Mouse (Mus musculus) megakaryocyte, embryonic 14.5 days (primary cell): ENCODE measurements at regions not wholly inside any gene's neighbourhood (a gene's known extent, or its start where the extent isn't known, plus 50 kb on each side); places are given as distances from the start of the nearest gene placed in this dataset.

ENCODE experiments used
- H3K27me3 ChIP-seq: replicated peaks from 2 replicates; pipeline ENCODE3; 2012; ENCODE audit warnings: inconsistent platforms
- H3K36me3 ChIP-seq: replicated peaks from 2 replicates; pipeline ENCODE3; 2012; ENCODE audit warnings: low read length, inconsistent platforms, mixed read lengths
- H3K4me1 ChIP-seq: 2 replicates; pipeline ENCODE4 v1.6.1; 2012; ENCODE audit warnings: inconsistent platforms
- H3K4me3 ChIP-seq: replicated peaks from 2 replicates; pipeline ENCODE3; 2012; ENCODE audit warnings: moderate library complexity, mild to moderate bottlenecking, inconsistent platforms
- H3K9me3 ChIP-seq: 2 replicates; pipeline ENCODE4 v1.6.1; 2012; ENCODE audit warnings: inconsistent platforms
- FLI1 ChIP-seq: IDR thresholded peaks from 2 replicates; pipeline ENCODE4 v1.6.1; 2012; ENCODE audit warnings: low read length, inconsistent platforms, mixed read lengths
- GATA1 ChIP-seq: IDR thresholded peaks from 3 replicates; pipeline ENCODE4 v1.6.1; 2012; ENCODE audit warnings: mixed read lengths, low read length, inconsistent platforms, borderline replicate concordance

- Histone ChIP-seq H3K9me3 (no peaks in the 10 kb centered on the region), H3K27me3 (no peaks in the 10 kb centered on the region), H3K4me3 (no peak overlapping the region), H3K36me3 (no peaks in the 10 kb centered on the region), H3K4me1 (no peaks in the 10 kb centered on the region)
- TF ChIP-seq FLI1 (no peak), GATA1 (no peak)
These were observed 208.1 kb downstream of the Gm26897 start for GRCm38 (mm10) chr5:111941831-111942230.

GRCm38 (mm10) chr5:111942792-111943191, 209.1 kb downstream of the Gm26897 start:
- Histone ChIP-seq H3K9me3 (no peaks in the 10 kb centered on the region), H3K4me1 (no peaks in the 10 kb centered on the region), H3K36me3 (no peaks in the 10 kb centered on the region), H3K4me3 (no peak overlapping the region), H3K27me3 (no peaks in the 10 kb centered on the region)
- TF ChIP-seq GATA1 (no peak), FLI1 (no peak)

DNA sequence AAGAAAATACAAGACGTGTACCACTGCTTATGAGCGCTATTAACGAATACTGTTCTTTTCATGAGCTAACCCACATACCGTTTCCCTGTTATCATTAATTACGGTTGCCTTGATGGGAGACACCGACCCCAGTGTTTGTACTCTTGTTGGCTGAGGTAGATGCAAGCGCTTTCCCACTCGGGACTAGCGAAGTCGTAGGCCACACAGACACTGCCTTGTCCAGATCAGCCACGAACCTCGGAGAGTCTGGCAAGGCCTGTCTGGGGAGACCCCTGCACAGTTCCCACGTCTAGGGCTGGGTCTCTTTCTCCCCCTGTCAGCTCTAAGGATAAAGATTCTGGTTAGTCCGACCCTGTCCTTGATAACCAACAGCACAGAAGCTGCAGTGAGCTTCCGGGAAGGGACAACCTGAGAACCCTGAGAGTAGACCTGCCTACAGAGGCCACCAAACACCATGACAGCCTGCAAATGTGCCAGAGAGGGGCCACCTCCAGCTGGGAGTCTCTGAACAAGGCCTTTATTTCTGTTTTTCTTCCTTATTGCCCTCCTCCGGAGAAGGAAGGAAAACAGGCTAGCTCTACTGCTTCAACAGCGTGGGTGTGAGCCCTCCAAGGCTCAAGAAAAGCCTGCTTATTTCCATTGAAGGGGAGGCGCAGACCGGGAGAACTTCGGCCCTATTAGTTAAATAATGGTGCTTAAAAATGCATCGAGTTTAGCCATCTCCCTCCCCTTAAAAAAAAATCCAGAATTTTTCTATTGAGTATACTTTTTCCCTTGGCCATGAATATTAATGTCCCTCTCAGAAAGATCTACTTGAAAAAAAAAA, 209.8 kb downstream of the Gm26897 start:
- no peak for TF ChIP-seq GATA1
- no peak for TF ChIP-seq FLI1
- Histone ChIP-seq H3K36me3 (no peaks in the 10 kb centered on the region), H3K27me3 (no peaks in the 10 kb centered on the region), H3K4me1 (no peaks in the 10 kb centered on the region), H3K4me3 (no peak overlapping the region), H3K9me3 (no peaks in the 10 kb centered on the region)

DNA sequence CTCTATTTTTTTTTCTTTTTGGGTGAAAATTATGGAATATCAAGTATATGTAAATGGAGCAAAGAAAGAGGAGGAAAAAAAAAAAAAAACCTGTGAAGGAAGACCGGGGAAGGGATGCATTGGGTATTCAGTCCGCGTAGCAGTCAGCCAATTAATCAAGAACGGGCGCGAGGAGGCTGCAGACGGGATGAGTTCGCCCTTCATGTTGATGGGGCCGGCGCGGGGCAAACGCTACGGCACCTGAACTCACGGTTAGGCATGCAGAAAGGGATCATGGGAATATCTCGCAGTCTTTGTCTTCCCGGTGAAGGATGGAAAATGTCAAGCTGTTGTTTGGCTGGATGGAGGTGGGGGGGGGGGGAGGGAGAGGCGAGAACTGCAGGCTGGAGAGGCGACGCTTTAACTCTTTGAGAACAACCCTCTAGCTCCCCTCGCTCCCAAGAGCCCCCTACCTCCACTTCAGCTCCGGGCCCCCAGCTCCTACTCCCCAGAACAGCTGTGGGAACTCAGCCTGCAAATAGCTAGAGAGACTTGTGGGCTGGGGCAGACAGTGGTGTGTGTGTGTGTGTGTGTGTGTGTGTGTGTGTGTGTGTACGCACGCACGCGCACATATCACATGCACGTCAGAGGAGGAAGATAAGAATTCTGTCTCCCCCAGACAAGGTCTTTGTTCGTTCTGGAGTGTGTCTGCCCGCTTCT, 210.7 kb downstream of the Gm26897 start:
- H3K27me3 ChIP-seq, result no peaks in the 10 kb centered on the region
- H3K36me3 ChIP-seq, result no peaks in the 10 kb centered on the region
- H3K4me3 ChIP-seq, result no peak overlapping the region
- TF ChIP-seq FLI1 (no peak), GATA1 (no peak)
- H3K9me3 ChIP-seq, result no peaks in the 10 kb centered on the region
- H3K4me1 ChIP-seq, result no peaks in the 10 kb centered on the region

DNA sequence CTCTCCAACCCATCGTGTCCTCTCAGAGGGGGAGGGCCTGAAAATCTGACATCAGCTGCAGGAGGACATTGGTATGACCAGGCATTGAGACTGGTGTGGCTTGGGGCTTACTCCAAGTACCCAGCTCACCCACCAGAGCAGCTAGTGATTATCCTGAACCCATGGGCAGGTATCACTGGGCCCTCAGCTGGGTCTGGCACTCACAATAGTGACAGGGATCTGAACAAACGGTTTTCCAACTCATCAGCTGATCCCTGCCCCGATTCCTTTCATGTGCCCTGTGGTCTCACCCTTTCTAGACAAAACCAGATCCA, 211.2 kb downstream of the Gm26897 start:
- H3K9me3 ChIP-seq, result no peaks in the 10 kb centered on the region
- H3K4me1 ChIP-seq, result no peaks in the 10 kb centered on the region
- no peak for TF ChIP-seq GATA1

DNA sequence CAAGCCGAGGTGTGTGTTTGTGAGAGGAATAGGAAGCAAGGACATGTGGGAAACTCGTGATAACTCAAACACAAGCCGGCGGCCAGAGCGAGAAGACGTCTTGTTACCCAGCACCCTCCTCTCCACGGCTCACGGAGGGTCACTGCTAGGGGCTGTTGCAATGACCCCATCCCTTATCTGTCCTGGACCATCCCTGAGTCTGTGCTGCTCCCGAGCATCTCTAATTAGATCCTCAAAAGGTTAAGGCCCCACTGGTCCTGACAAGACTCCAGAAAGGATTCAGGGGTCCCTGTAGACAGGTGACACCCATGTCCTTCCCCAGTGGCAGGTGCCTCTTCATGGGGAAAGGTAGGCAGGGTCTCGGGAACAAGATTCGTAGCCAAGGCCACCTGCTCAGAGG, 212.6 kb downstream of the Gm26897 start:
- no peak overlapping the region for H3K4me3 ChIP-seq
- TF ChIP-seq GATA1, result no peak
- no peak for TF ChIP-seq FLI1
- no peaks in the 10 kb centered on the region for H3K36me3 ChIP-seq
- H3K4me1 ChIP-seq, result no peaks in the 10 kb centered on the region
- H3K27me3 ChIP-seq, result no peaks in the 10 kb centered on the region
- H3K9me3 ChIP-seq, result no peaks in the 10 kb centered on the region

More for the DNA sequence above, 211.2 kb downstream of the Gm26897 start:
- Histone ChIP-seq H3K36me3 (no peaks in the 10 kb centered on the region), H3K4me3 (no peak overlapping the region), H3K27me3 (no peaks in the 10 kb centered on the region)

DNA sequence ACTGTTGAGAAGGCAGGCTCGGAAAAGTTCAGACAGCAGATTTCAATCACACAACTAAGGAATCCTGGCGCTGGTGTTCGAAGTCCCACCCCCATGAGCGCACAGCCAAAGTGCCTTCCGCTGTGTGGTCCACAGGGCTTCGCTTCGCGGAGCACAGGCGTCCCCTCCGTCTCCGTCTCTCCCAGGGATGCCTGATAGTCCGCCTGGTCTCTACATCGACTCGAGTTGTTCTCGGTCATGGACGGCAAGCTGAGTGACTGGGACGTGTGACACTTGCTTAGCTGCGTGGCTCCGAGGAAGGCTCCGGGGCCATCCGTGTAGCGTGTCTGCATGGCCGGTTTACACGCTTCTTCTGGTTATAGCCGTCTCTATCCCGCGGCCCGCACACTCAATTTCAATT, 224.0 kb downstream of the Gm26897 start:
- Histone ChIP-seq H3K4me1 (no peaks in the 10 kb centered on the region), H3K27me3 (no peaks in the 10 kb centered on the region), H3K36me3 (no peaks in the 10 kb centered on the region), H3K9me3 (no peaks in the 10 kb centered on the region), H3K4me3 (no peak overlapping the region)
- no peak for TF ChIP-seq FLI1
- no peak for TF ChIP-seq GATA1

- Histone ChIP-seq H3K9me3 (no peaks in the 10 kb centered on the region), H3K36me3 (no peaks in the 10 kb centered on the region), H3K4me3 (no peak overlapping the region), H3K4me1 (no peaks in the 10 kb centered on the region), H3K27me3 (no peaks in the 10 kb centered on the region)
- TF ChIP-seq GATA1, result no peak
- TF ChIP-seq FLI1, result no peak
These were observed 224.5 kb downstream of the Gm26897 start for GRCm38 (mm10) chr5:111958226-111958625.

- Histone ChIP-seq H3K9me3 (peaks cover 26% of the 10 kb centered on the region), H3K27me3 (no peaks in the 10 kb centered on the region), H3K36me3 (no peaks in the 10 kb centered on the region), H3K4me3 (no peak overlapping the region), H3K4me1 (no peaks in the 10 kb centered on the region)
- TF ChIP-seq GATA1, result no peak
- no peak for TF ChIP-seq FLI1
These were observed 231.6 kb downstream of the Gm26897 start for GRCm38 (mm10) chr5:111965311-111965710.

DNA sequence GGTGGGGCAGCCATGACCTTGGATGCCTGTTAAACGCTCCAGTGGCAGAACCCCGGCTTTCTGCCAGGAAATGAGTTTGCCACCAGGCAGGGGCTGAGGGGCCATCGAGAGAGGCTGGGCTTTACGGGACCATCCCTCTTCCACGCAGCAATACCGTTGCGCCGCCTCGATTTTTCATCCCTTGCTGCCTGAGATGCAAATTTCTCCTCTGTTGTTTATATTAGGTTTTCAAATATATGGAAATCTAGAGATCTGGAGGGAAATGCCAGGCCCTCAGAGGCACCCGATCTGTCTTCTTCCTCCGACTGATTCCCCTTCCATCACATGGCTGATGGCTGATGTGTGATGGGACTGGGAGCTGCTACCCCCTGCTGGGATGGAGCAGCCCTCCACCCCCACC, 234.4 kb downstream of the Gm26897 start:
- H3K4me3 ChIP-seq, result no peak overlapping the region
- no peak for TF ChIP-seq GATA1
- no peak for TF ChIP-seq FLI1
- no peaks in the 10 kb centered on the region for H3K36me3 ChIP-seq
- peaks cover 2% of the 10 kb centered on the region for H3K27me3 ChIP-seq
- no peaks in the 10 kb centered on the region for H3K4me1 ChIP-seq
- peaks cover 26% of the 10 kb centered on the region for H3K9me3 ChIP-seq
